Mouse (Mus musculus): ENCODE data around the gene Grm3. TPM values are rescaled to one million over a fixed set of nuclear protein-coding genes. Genes with fewer than 3 reads are reported as not detected.

The Grm3 gene
- total and polyA plus RNA-seq, 3 experiments = not detected

- TF ChIP-seq KAT2A (conservative IDR thresholded peaks at IDR 0.05; ENCODE audit: low read depth, low read length) (no peak), ZNF384 (IDR thresholded peaks at IDR 0.05; ENCODE audit: low read depth, low read length) (no peak)
- no peak for DNase-seq (ENCODE audit: low read depth, low spot score)
- H3K9ac ChIP-seq (ENCODE audit: control insufficient read depth, low read depth, low read length, poor library complexity, severe bottlenecking) = no peak overlapping the region
- no peaks in the 10 kb centered on the region for H3K27me3 ChIP-seq (ENCODE audit: control insufficient read depth in 1 of 2, insufficient read depth in 2 of 2, low read length in 2 of 2)
- H3K4me1 ChIP-seq (ENCODE audit: control insufficient read depth in 1 of 2, insufficient read depth in 2 of 2, low read length in 2 of 2) = no peaks in the 10 kb centered on the region
- H3K79me2 ChIP-seq (ENCODE audit: control insufficient read depth, insufficient read depth, low read length, poor library complexity) = no peaks in the 10 kb centered on the region
- no peak overlapping the region for H3K4me3 ChIP-seq (ENCODE audit: control insufficient read depth in 1 of 2, insufficient read depth in 1 of 2, low read depth in 2 of 2, low read length in 2 of 2)
- H3K27ac ChIP-seq (ENCODE audit: control insufficient read depth, low read depth, low read length) = no peak overlapping the region
- H3K9me3 ChIP-seq (replicated peaks; ENCODE audit: insufficient read depth, low read length) = no peaks in the 10 kb centered on the region
- H3K36me3 ChIP-seq (ENCODE audit: control insufficient read depth in 1 of 2, insufficient read depth in 2 of 2, low read length in 2 of 2) = no peaks in the 10 kb centered on the region
Measured at GRCm38 (mm10) chr5:9725601-9726268, 765 bp upstream of the Grm3 start.

GRCm38 (mm10) chr5:9724287-9724955 lies 549 bp downstream of the Grm3 start:
- no peak for DNase-seq (ENCODE audit: low read depth, low spot score)
- H3K4me1 ChIP-seq (ENCODE audit: control insufficient read depth in 1 of 2, insufficient read depth in 2 of 2, low read length in 2 of 2) = no peaks in the 10 kb centered on the region
- no peaks in the 10 kb centered on the region for H3K79me2 ChIP-seq (ENCODE audit: control insufficient read depth, insufficient read depth, low read length, poor library complexity)
- no peaks in the 10 kb centered on the region for H3K9me3 ChIP-seq (replicated peaks; ENCODE audit: insufficient read depth, low read length)
- H3K36me3 ChIP-seq (ENCODE audit: control insufficient read depth in 1 of 2, insufficient read depth in 2 of 2, low read length in 2 of 2) = no peaks in the 10 kb centered on the region
- H3K4me3 ChIP-seq (ENCODE audit: control insufficient read depth in 1 of 2, insufficient read depth in 1 of 2, low read depth in 2 of 2, low read length in 2 of 2) = no peak overlapping the region
- TF ChIP-seq MAX (IDR thresholded peaks at IDR 0.05; ENCODE audit: low read length) (no peak), GATA1 (IDR thresholded peaks at IDR 0.05; ENCODE audit: low read depth, low read length) (no peak), MYB (IDR thresholded peaks at IDR 0.05; ENCODE audit: low read depth, low read length) (no peak), ETS1 (IDR thresholded peaks at IDR 0.05; ENCODE audit: low read depth, low read length) (no peak)
- H3K27ac ChIP-seq (ENCODE audit: control insufficient read depth, low read depth, low read length) = no peak overlapping the region
- H3K27me3 ChIP-seq (ENCODE audit: control insufficient read depth in 1 of 2, insufficient read depth in 2 of 2, low read length in 2 of 2) = no peaks in the 10 kb centered on the region
- no peak overlapping the region for H3K9ac ChIP-seq (ENCODE audit: control insufficient read depth, low read depth, low read length, poor library complexity, severe bottlenecking)

- Histone ChIP-seq H3K9ac (ENCODE audit: control insufficient read depth, low read depth, low read length, poor library complexity, severe bottlenecking) (no peak overlapping the region), H3K27ac (ENCODE audit: control insufficient read depth, low read depth, low read length) (no peak overlapping the region), H3K79me2 (ENCODE audit: control insufficient read depth, insufficient read depth, low read length, poor library complexity) (no peaks in the 10 kb centered on the region), H3K36me3 (ENCODE audit: control insufficient read depth in 1 of 2, insufficient read depth in 2 of 2, low read length in 2 of 2) (no peaks in the 10 kb centered on the region), H3K9me3 (replicated peaks; ENCODE audit: insufficient read depth, low read length) (no peaks in the 10 kb centered on the region), H3K27me3 (ENCODE audit: control insufficient read depth in 1 of 2, insufficient read depth in 2 of 2, low read length in 2 of 2) (no peaks in the 10 kb centered on the region), H3K4me3 (ENCODE audit: control insufficient read depth in 1 of 2, insufficient read depth in 1 of 2, low read depth in 2 of 2, low read length in 2 of 2) (no peak overlapping the region), H3K4me1 (ENCODE audit: control insufficient read depth in 1 of 2, insufficient read depth in 2 of 2, low read length in 2 of 2) (no peaks in the 10 kb centered on the region)
- no peak for DNase-seq (ENCODE audit: low read depth, low spot score)
- TF ChIP-seq MXI1 (IDR thresholded peaks at IDR 0.05; ENCODE audit: low read depth, low read length) (no peak), MAX (IDR thresholded peaks at IDR 0.05; ENCODE audit: low read length) (no peak), RAD21 (IDR thresholded peaks at IDR 0.05; ENCODE audit: low read depth, low read length) (no peak), NRF1 (IDR thresholded peaks at IDR 0.05; ENCODE audit: insufficient read depth, low read depth, low read length, poor library complexity, severe bottlenecking) (no peak), TCF12 (IDR thresholded peaks at IDR 0.05; ENCODE audit: low read depth, low read length) (no peak), ZC3H11A (IDR thresholded peaks at IDR 0.05; ENCODE audit: low read depth, low read length) (no peak), MAFK (IDR thresholded peaks at IDR 0.05; ENCODE audit: borderline replicate concordance, low read depth, low read length) (no peak), TAL1 (IDR thresholded peaks at IDR 0.05; ENCODE audit: low read length) (no peak), NELFE (IDR thresholded peaks at IDR 0.05; ENCODE audit: low read depth, low read length) (no peak), RCOR1 (IDR thresholded peaks at IDR 0.05; ENCODE audit: low read depth, low read length) (no peak), MYC (IDR thresholded peaks at IDR 0.05; ENCODE audit: low read depth, low read length) (no peak)
Measured at GRCm38 (mm10) chr5:9721136-9721535, 3.8 kb downstream of the Grm3 start.

Measured in MEL (cell line).